Mouse (Mus musculus) CD4-positive helper T cell, adult 2 months (primary cell): ENCODE measurements at regions not wholly inside any gene's neighbourhood (a gene's known extent, or its start where the extent isn't known, plus 50 kb on each side); places are given as distances from the start of the nearest gene placed in this dataset.

Experiments used
- DNase-seq: peaks from one replicate; pipeline ENCODE4 v3.0.0-alpha.2; 2012; ENCODE audit warnings: low read depth, missing footprints, low spot score

GRCm38 (mm10) chr9:96419151-96419550 lies 54.9 kb upstream of the Atp1b3 start:
- no peak for DNase-seq

- DNase-seq = peak; percentile 64
Observed at GRCm38 (mm10) chr9:96415873-96416570, 51.8 kb upstream of the Atp1b3 start.
